16 mouse cellular contexts compared by ENCODE assay signal in the genomic region with DNA sequence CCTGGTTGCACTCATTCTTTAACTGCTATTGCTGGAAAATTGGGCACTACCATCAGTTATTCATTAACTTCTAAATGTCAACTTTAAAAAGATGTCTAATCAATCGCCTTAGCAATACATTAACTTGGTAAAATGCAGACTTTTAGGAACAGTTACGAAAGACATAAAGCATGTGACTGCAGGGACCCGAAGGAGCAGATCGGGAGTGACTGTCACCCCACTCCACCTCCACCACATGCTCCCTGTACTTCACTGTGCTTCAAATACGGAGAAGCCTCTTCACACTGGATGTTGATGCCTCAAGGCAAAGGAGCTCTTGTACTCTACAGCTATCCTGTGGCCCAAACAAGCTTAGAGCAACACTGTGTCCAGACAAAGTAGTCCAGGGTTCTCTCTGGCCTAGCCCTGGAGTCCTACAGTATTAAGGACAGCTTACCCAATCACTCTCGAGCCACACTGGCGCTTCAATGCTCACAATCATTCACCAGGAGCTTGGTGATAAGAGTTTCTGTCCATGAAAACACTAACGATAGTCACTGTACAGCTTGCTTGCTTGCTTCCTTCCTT.
"Had no signal": no experiment of that assay in that cellular context is flagged by ENCODE, and none has a peak within 500 bp of the region (broad histone marks: within the 10 kb centered on the region; RNA-seq: fewer than 3 reads in every experiment).

No protein-coding gene starts in this region.

- ATAC-seq: midbrain, embryonic 15.5 days had no signal

- H3K9ac ChIP-seq: limb, embryonic 15.5 days; lung, embryonic 15.5 days; midbrain, embryonic 15.5 days; neural tube, embryonic 12.5 days had no signal

- DNase-seq: kidney, adult 8-10 months; kidney, postnatal 36 days; layer of hippocampus, adult 9-11 months; layer of hippocampus, postnatal 36 days; lung, postnatal 14 days; right cerebral cortex, postnatal 4 days; spleen, adult 18-20 months; thymus, postnatal 4 days had no signal

- H3K4me2 ChIP-seq: limb, embryonic 15.5 days; lung, embryonic 15.5 days; midbrain, embryonic 11.5 days; midbrain, embryonic 15.5 days; neural tube, embryonic 12.5 days had no signal

- H3K9me3 ChIP-seq: limb, embryonic 15.5 days; lung, embryonic 15.5 days; megakaryocyte, embryonic 14.5 days; midbrain, embryonic 15.5 days; neural tube, embryonic 12.5 days had no signal

- H3K27ac ChIP-seq: kidney, postnatal 0 days; limb, embryonic 15.5 days; lung, embryonic 15.5 days; macrophage; midbrain, embryonic 15.5 days; neural tube, embryonic 12.5 days had no signal

- H3K27me3 ChIP-seq: limb, embryonic 15.5 days; lung, embryonic 15.5 days; megakaryocyte, embryonic 14.5 days; midbrain, embryonic 15.5 days; neural tube, embryonic 12.5 days had no signal

- H3K4me1 ChIP-seq: limb, embryonic 15.5 days; lung, embryonic 15.5 days; neural tube, embryonic 12.5 days had no signal

- H3K4me3 ChIP-seq: limb, embryonic 15.5 days; lung, embryonic 15.5 days; megakaryocyte, embryonic 14.5 days; midbrain, embryonic 15.5 days; neural tube, embryonic 12.5 days had no signal
